Mouse (Mus musculus) cerebellum, adult 11-12 months (tissue): Measurements from ENCODE around the gene Mgmt.

Experiments
- DNase-seq: peaks from one replicate; pipeline ENCODE4 v3.0.0; 2022

Mgmt gene

DNA sequence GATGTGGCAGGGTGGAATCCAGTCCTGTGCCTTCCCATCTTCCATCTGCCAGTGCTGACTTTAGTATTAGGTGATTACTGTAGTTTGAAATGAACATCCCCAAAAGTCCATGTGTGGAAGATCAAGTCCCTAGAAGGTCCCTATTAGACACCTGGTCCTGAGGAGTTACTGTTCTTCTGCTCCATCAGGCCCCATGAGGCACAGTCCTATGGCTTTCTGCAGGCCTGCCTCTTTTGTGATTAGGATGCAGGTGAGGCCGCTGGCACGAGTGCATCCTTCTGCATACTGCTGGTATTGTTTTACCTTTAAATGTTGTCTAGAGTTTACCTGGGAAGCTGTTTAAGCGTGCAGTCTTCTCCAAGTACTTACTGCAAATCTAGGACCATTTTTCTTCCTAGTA, 21.6 kb downstream of the Mgmt start:
- DNase-seq = no peak

DNA sequence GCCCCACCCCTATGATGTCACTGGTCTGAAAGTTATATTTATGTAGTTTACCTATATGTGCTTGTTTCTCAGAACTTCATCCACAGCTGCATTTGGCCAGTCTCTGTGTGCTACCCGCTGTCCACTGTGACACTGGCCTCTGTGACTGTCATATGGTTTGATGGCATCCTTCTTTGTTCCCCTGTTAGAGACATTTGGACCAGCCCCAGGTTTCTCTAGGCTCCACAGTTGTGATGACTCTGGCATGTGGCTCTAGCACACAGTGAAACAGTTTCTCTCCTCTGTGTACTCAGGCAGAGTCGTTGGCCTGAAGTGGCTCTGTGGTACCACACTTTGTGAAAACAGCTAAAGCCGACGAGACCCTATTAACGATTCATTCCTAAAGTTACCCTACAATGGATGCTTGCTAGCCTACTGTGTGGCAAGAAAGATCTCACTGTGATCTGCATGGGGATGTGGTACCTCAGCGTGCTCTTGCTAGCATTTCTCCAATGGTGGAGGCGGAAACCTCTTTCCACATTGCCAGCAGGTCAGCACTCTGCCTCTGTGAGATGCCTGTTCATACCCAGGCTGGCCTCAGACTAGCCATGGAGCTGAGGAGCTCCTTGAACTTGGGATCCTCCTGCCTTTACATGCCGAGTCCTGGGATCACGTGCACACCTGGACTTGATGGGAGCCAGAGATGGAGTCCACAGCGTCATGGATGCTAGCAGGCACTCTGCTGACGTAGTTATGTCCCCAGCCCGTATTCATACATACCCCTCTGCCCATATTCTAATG, 26.8 kb downstream of the Mgmt start:
- no peak for DNase-seq

DNA sequence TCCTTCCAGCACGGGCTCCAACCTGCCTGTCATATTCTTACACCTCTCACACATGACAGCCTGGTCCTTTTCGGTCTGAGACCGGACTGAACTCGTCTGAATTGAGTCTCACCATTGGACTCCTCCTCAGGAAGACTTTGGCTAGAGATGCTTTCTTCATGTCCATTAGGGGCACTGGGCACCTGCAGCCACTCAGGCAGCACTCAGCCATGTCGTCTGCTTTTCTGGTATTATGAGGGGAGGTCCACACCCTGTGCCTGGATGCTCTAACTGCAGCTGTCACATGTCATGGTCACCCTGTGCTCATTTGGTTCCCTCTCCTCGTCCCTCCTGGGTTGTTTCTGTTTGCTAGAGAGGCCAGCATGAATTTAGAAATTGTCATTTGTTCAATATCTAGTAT, 27.8 kb downstream of the Mgmt start:
- no peak for DNase-seq

DNA sequence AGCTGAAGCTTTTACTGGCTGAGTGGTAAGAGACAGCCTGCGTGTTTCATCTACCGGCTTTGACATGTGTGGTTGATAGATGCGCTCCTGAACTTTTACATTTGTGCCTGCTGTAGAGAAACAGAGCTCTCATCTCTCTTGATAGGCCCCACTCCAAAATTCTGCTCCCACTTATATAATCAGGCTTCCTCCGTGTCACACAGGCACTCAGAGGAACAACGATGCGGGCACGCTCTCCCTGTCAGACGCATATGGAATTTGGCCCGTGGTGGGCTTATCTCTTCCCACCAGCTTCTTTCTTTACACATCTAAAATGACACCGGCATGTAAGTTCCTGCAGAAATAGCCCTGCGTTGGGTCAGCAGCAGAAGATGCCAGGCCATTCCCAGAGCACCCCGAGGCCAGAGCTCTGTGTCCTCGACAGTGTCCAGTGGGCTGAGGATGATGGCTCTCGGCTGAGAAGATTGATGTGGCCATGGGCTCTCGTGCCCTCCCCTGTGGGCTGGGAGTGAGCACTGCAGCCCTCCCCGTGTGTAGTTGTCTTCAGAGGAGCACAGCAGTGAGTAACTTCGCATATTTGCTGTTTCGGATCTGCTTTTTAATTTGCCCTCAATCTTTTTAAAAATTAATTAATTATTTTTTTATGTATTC, 30.3 kb downstream of the Mgmt start:
- DNase-seq = no peak

DNA sequence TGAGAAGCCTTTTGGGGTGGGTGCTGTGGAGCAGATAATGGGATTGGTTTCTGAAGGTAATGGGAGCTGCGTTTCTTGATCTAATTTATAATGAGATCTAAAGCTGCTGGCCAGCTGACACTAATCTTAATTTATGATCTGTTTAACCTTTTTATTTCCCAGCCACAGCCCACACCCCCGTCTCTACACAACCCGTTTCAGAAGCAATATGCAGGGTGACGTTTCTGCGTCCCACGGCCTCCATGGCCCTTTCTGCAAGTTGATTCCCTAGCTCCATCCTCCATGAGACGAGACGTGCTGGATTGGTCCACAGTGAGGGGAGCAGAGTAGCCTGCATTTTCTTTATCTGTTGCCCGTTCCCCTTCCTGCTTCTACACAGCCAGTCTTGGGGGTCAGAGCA, 31.8 kb downstream of the Mgmt start:
- no peak for DNase-seq

DNA sequence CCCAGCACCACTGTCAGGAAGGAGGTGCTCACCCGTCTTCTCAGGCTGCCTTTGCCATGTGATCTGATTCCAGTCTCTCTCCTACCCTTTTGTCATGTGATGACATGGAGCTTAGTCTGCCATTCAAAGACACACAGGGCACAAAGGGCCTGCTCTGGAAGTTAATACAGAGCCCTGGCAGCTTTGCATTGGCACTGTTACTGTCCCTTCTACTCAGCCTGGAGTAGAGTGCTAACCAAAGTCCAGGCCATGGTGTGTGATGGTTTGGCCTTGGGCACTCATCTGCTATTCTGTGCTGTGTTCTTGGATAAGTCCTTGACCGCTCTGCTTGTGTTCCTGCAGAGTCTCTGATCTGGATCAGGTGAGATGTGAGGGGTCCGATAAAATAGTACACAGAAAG, 36.0 kb downstream of the Mgmt start:
- DNase-seq = no peak

DNA sequence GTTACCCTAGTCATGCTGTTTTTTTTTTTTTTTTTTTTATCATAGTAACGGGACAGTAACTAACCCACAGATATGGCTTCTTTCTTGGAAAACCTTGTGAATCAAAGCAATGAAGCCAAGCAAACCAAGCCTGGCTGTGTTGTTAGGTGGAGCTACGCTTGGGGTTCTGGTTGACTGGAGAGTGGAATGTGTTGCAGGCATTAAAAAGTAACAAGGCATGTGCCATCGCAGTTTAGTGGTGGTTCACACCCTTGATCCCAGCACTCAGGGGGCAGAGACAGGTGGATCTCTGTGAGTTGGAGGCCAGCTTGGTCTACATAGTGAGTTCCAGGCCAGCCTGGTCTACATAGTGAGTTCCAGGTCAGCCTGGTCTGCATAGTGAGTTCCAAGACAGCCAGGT, 39.0 kb downstream of the Mgmt start:
- DNase-seq = no peak

DNA sequence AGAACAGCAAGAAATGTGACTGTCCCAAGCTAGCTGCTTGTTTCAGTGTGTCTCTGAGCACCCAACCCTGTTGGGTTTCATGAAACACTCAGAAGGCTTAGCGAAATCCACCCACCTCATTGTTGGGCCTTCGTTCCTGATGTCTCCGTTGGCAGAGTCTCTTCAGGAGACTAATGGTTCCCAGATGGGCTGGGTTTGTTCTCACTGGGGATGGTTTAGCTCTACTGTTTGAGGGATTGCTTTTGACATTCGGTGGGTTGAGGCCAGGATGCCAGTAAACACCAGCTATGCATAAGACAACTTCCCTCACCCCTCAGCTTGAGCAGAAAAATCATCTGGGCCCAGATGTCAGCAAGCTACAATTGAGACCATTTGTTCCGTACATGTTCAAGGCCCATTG, 39.9 kb downstream of the Mgmt start:
- no peak for DNase-seq

DNA sequence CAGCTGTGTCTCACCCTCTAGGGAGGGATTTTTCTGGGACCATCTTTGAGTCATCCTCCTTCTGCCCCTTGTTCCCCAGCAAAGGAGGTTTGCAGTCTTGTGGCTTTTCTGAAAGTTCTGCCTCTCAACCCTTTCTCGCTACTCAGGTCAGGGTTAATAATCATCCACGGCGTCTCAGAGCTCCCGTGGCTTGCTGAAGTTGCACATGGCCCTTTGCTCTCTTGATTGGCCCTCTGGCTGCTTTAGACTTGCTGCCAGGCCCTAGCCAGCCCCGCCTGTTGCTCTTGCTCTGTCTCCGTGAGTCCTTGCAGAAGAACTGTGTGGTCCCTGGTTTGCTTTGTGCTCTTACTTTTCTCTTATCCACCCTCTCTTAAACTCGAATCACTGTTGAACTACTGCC, 40.4 kb downstream of the Mgmt start:
- DNase-seq = no peak

DNA sequence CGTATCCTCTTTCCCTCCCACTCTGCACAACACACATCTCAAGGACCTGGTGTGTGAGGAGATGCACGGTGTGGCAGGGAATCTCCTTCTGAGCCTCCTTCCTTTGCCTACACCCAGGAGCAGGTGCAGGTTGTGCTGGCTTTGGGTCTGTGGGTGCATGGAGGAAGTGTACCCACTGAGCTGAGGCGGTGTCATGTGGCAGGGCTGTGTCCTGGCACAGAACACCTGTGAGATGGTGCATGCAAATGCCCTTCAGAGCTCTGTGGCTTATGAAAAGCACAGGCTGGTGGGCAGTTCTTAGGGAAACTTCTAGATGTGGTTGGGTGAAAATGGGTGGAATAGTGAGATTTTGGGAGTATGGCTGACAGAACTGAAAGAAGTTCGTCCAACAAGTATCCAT, 44.0 kb downstream of the Mgmt start:
- DNase-seq = no peak

DNA sequence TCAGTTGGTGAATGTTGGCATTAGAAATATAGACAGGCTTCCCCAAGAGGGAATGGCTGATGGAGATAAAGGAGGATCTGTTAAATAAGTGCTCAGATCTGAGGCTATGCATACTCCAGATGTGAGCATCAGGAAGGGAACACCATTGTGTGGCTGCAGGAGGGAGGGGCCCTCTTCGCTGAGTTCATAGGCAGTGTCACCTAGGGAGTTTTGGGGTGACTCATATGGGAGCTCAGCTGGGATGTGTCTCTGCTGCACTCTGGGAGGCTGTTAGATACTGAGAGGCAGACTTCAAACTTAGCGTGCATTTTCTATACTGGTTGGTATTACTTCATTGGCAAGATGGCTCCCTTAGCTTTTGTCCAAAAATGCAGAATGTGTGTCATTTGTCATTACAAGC, 48.0 kb downstream of the Mgmt start:
- DNase-seq = no peak

DNA sequence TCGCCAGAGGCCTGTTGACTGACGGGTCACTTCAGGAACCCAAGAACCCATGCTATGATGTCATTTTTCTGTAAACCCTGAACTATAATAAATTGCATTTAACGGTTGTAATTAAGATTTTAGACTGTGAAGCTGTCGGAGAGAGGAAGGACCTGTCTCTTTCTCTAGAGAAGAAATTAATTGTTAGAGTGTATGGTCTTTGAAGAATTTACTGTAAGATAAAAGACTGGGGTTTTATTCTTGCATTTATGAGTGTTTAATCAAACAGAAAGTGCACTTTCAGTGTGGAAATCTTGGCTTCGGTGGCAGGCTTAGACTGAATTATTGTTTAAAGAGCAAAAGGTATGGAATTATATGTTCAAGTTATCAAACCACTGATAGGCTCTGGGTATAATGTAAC, 49.5 kb downstream of the Mgmt start:
- DNase-seq = no peak

DNA sequence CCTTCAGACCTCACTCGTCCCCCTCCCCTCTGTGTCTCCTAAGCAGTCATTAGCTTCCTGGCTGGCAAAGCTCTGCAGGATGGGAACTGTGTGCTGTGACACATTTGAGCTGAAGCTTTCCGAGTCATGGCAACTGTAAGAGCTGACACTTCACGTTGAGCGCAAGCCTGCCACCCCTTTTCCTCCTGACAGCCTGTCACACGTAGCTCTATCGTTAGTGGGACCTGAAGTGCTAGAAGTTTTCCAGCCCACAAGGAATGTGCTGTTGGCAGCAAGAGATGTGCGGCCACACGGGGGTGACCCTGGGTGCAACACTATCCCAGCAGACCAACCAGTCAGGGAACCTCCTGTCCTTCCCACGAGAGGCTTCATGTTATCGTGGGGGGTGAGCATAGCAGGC, 51.3 kb downstream of the Mgmt start:
- DNase-seq = no peak

DNA sequence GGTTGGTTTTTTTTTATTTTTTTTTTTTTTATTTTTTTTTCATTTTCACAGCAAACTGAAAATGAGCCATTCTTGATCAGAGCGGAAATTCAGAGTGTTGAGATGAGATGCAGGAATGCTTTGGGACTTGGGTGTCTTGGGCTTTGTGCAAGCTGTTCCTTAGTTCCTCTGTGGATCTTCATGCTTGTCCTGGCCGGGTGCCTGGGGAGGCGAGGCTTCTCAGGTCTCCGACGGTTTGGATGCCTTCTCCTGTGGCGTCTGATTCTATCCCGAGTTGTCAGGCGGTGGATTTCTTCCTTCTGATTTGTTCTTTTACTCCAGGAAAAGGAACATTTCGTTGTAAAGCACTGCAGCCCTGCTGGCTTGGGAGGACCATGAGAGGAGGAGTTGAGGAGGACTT, 51.7 kb downstream of the Mgmt start:
- no peak for DNase-seq

DNA sequence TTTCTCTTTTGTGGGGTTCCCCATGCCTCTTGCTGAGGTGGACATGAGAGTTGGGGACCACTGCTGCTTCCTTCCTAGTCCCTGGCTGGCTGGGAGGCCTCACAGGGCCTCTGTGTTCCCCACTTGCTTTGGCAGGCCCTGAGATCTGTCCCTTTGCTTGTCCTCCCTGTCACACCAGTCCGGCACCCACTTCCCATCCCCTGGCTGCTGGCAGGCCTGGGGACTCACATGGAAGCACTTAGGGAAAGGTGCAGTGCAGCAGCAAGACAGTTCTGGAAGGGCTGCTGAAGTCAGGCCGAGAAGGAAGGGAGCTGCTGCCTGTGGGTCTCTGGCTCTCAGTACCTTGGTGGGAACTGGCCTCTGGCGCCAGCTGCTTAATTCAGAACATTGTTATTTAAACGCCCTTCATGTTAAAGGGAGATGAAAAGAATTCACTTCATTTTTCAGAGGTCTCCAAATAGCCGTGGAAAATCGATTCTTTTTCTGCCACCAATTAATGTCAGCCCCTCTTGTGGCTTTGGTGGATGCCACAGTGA, 53.9 kb downstream of the Mgmt start:
- no peak for DNase-seq

DNA sequence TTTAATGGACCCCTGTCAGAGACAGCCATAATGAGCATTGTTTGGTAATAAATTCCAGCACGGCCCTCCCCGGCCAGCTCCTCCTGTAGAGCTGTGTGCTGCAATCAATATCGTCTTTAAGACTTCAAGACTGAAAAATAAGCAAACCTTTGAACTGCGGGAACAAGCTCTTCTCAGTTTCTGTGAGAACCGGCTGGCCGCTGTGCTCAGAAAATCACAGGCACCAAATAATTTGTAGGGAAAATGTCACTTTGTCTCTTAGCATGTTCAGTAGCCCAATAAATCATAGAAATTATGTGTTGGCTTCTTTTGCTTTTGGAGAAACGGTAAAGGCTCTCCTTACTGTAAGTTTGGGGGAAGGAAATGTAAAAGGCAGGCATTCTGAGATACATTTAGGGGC, 58.2 kb downstream of the Mgmt start:
- DNase-seq = no peak

DNA sequence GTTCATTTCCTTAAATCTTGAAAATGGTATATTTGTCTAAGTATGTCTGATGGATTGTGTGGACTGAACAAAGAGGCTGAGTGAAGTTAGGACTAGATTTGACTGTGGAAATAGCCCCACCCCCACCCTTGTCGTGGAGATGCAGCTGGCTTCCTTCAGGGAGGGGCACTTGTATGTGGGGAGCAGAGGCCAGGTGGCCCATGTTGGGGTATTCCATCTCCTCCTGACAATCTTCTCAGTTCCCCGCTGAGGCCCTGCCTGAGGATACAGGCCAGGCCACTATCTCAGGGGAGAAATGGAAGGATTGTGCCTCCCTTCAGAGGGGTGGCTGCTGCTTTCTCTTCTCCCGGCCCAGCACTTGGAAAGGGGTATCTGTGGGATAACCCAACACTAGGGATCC, 58.8 kb downstream of the Mgmt start:
- no peak for DNase-seq

DNA sequence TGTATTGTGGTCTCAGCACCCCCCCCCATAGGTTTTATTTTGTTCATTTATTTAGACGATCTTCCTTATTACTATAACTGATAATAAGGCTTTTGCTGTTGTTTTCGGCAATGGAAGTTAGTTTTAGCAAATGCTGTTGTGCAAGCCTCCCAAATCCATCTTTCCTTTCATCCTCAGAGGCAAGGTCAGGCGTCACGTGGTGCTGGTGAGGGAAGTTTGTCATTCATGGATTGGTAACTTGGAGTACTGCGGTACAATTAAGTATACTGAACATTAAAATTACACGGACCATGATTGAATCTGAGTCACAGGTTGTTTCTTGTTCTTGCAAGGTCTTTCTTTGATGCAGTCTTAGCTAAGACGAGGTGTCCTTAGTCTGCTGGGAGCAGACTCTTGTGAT, 77.9 kb downstream of the Mgmt start:
- DNase-seq = no peak

DNA sequence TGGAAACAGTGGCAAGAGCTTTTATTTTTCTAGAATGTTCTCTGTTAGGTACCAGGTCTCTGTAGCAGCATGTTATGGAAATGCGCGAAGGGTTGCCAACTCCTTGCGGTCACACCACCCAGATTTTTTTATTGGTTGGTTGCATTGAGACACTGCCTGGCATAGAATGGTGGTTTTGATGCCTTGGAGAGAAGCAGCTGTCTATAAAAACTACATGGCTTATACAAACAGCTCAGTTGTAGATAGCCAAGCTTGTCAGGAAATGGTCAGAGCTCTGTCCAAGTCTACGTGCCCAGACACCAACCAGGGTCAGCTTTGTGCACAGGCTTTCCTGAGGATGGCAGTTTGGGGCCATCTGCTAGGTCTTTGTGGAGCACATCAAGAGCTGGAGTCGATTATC, 80.6 kb downstream of the Mgmt start:
- DNase-seq = no peak

DNA sequence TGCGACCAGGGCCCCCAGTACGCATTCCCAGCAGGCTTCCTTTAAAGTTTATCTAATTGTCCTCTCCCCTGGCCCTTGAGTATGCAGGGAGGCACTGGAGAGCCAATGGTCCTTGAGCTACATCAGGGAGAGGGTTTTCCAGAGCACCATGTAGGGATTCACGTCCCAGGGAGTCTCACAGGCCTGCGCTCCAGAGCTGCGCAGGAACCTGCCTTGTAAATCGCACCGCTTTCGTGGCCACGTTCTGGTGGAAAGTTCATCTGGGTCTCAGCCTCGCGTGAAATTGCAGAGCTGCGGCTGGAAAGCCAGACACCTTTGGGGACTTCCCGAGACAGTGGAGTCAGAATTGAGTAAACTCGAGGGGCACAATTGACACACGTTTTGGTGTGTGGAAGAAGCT, 103.0 kb downstream of the Mgmt start:
- DNase-seq = no peak

DNA sequence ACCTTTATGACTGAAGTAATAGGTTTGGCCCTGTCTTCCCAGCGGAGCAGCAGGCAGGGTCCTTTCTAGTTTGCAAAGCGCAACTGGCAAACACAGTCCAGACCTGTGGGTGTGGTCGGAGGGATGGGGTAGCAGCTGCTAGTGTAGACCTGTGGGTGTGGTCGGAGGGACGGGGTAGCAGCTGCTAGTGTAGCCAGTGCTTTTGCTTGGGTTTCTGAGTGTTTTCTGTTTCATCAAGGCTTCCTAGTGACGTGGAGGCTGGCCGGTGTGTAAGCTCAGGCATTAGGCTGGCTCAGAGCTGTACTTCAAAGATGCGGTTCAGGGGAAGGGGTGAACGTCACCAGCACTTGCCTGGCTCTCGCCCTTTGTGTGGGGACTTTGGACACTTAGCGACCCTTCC, 106.3 kb downstream of the Mgmt start:
- DNase-seq = no peak

DNA sequence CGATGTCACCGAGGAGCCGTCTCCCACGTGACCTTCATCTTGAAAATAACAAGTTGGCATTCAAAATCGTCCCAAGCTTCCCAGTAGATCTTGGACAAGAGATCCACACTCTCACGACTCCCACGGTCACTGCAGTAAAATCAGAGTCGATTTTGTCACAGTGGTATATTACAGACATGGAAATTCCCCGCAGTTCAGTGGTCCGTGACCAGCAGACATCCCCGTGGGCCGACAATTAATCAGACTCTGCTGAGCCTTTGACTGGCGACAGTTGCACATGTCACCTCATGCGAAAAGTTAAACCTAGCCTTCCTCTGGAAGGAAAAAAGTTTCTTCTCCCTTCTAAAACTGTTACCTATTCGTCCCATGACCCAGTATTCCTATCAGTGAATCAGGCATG, 106.8 kb downstream of the Mgmt start:
- no peak for DNase-seq

DNA sequence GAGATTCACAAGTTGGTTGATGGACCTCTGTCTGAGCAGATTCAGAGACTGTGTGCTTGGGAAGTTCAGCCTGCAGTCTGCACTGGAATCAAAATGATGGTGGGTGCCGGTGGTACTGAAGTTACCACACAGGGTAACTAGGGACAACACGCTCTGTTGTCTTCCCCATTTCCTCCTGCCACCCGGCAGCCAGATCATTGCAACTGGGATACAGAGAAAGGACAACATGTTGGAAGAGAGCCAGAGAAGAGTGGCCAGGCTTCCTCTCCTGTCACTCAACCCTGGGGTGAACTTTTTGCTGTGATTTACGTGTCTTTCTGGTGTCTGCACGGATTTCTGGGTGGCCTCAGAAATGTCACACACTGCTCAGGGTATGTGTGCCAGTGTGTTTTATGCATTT, 107.4 kb downstream of the Mgmt start:
- DNase-seq = no peak

DNA sequence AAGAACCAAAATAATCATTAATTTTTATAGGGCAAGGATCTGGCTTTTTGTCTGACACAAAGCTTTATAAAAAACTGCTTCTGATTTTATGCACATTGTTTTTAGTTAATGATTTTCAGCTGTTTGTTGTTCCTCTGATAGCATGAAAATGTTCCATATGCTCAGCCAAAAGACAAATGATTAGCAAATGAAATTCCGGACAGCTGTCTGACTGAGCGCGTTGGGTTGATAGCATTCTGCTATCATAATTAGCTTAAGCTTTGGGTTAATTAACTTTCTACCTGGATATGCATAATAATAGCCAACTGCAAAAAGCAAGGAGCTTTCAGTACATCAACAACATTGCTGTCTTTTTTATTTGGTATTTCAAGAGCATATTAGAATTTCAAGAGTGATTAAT, 108.0 kb downstream of the Mgmt start:
- no peak for DNase-seq

DNA sequence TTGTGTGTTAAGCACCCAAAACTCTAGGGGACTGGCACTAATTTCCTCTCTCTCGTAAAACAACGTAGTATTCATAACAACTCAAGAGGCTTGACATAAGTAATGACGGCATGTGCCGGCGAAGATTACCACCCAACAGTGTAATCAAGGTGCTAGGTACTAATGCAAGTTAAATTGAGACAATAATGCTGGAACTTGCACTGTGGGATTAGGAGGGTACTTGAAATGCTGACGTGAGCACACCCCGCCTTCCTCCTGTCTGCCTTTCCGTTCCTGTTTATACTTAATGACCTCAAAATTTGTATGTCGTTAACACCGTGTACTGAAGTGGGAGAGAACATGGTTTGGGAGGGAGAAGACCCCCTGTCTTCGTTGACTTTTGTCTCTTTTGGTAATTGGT, 110.9 kb downstream of the Mgmt start:
- DNase-seq = no peak
